Mouse (Mus musculus): Measurements from ENCODE around the gene Kcnk12.

Gene Kcnk12

GRCm38 (mm10) chr17:87797688-87798291 is at the start of gene Kcnk12:
TSS of gene Kcnk12 (minus strand) at chr17:87797994.
- DNase-seq (ENCODE audit: low spot score in 2 of 2), result peak in 1 of 2 experiments; percentile 66

GRCm38 (mm10) chr17:87842156-87842555 is 44.4 kb upstream of the Kcnk12 start:
- no peak for DNase-seq (ENCODE audit: low spot score in 2 of 2)

DNA sequence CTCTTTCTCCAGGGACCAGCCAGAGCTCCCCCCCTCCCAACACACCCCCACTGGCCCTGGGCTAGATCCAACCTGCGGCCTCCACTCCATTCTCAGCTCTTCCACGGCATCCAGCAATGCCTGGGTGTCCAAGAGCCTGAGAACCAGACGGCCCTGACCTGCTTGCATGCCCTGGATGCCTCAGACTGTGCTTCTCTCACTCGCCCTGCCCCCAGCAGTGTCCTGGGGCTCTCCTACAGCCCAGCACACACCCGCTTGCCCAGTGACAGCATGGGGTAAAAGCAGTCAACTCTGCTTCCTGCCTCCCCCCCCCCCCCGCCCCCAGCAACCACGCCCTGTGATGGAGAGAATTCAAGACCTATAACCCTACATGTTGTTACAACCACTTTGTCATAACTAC is 42.3 kb upstream of the Kcnk12 start:
- DNase-seq (ENCODE audit: low spot score in 2 of 2), result no peak

DNA sequence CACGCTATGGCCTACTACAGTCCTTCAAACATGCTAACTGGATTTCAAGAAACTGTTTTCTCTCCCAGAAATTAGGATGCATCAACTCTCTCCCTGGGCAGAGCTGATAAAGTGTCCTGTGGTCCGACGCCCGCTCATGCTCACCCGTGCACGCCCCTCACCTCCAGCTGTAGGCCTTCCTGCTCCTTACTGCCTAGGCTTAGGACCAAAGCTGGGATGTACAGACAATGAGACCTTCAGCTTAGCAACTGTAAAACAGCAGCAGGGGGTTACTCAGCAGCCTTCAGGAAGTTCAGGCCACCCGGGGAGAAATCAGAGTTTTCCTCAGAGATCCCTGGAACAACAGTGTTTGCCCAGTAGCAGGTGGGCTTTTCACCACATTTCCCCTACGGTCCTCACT is 37.1 kb upstream of the Kcnk12 start:
- DNase-seq (ENCODE audit: low spot score in 2 of 2), result no peak

GRCm38 (mm10) chr17:87826909-87827308 is 29.1 kb upstream of the Kcnk12 start:
- DNase-seq (ENCODE audit: low spot score in 2 of 2), result no peak

- DNase-seq (ENCODE audit: low spot score in 2 of 2), result no peak
Measured at GRCm38 (mm10) chr17:87826036-87826560, 28.3 kb upstream of the Kcnk12 start.

- DNase-seq (ENCODE audit: low spot score in 2 of 2), result no peak
Measured at GRCm38 (mm10) chr17:87825454-87826008, 27.7 kb upstream of the Kcnk12 start.

DNA sequence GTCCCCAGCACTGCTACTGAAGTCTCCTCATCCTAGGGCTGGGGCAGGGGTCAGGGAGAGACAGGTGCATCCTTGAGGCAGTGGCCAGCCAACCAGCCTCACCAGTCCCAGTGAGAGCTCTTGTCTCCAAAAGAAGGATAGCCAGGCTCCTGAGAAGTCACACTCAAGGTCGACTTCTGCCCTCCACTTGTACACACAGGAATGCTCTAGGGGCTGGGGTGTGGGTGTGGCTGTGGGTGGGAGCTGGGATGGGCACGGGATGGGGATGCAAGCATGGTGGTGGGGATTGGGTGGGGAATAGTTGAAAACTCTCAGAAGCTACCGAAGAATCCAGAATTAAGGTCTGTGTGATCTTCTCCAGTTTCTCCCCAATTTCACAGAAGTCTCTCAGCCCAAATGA is 25.2 kb upstream of the Kcnk12 start:
- DNase-seq (ENCODE audit: low spot score in 2 of 2), result no peak

DNA sequence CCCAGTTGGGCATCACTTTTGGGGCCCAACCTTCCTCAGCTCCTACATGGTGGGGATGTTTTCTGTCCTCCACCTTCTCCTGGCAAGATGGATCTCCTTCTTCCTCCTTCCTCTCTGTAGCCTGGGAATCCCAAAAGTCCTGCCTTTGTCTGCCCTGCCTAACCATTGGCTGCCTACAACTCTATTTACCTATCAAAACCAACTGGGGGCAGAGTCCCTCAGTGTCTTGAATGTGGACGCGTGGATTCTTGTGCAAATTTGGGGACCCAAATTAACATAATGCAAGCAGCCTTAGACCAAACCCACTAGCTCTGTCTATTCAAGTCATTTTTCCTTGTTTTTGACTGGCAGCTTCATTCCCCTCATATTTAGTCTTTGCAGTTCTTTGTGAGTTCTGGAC is 11.8 kb upstream of the Kcnk12 start:
- no peak for DNase-seq (ENCODE audit: low spot score in 2 of 2)

DNA sequence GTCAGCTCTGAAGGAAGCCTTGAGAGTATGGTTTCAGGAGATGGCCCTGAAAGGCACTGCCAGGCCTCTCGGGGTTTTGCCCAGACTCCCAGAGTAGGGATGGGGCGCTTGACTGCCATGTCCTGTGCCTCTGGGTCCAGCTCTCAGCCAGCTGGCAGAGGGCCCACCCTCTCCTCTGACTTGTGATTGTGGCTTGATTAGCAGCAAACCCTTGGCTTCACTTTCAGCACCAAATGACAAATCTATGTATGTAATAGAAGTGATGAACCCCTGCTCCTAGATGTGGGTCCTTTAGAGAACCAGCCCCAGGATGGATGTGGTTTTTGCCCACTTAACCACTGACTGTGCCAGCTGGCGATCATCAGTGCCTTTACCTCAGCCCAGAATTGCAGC is 2.1 kb upstream of the Kcnk12 start:
- DNase-seq (ENCODE audit: low spot score in 2 of 2), result no peak

DNA sequence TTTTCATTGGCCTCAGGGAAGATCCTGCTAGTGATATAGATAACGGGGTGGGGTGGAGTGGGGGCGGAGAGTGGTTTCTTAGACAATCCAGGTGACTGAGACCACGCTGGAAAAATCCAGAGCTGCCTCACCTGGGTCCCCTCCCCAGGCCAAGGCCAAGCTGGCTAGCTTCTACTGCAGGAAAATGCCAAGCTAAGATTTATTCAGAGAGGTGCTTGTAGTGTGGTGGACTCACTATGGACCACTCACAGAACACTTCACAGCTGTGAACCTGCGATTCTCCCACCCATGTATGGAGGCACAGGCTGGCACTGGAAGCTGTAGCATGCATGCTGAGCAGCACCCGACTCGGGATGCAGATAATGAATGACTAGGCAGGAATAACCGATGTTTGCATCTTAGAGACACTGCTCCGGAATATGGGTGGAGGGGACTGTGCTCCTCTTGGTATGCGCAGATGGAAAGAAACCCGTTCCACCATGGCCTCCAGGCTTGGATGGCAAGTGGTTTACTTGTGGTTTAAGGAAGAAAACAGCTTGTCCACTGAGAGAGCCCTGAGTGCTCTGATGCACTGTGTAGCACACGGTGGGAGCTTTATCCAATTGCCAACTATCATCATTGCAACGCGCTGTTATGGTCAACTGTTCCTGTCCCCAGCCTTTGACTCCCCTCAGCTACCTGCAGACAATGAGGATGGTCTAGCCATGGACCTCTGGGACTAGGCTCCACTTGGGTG is 1.6 kb upstream of the Kcnk12 start:
- DNase-seq (ENCODE audit: low spot score in 2 of 2), result no peak

- peak in 1 of 2 experiments; percentile 42 for DNase-seq (ENCODE audit: low spot score in 2 of 2)
Measured at GRCm38 (mm10) chr17:87798423-87798941, 688 bp upstream of the Kcnk12 start.

DNA sequence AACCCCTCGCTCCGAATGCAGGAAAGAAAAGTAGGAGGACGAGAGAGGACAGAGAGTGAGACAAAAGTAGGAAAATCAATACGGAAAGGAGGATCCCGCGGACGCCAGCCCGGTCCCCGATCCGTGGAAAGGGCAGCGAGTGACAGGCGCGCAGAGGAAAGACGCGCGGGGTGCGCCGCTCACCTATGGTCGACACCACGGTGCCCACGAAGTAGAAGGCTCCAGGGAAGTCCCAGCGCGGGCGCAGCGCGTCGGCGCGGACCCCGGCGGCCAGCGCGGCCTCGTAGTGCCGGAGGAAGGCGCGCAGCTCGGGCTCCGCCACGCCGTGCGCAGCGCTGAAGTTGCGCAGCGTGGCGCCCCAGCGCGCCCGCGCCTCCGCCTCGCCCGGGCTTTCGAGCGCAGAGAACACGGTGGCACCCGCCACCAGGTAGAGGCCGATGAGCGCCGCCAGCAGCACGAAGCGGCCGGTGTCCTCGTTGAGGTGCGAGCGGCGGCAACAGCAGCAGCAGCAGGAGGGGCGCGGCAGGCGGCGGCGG is 845 bp downstream of the Kcnk12 start:
- DNase-seq (ENCODE audit: low spot score in 2 of 2), result no peak

DNA sequence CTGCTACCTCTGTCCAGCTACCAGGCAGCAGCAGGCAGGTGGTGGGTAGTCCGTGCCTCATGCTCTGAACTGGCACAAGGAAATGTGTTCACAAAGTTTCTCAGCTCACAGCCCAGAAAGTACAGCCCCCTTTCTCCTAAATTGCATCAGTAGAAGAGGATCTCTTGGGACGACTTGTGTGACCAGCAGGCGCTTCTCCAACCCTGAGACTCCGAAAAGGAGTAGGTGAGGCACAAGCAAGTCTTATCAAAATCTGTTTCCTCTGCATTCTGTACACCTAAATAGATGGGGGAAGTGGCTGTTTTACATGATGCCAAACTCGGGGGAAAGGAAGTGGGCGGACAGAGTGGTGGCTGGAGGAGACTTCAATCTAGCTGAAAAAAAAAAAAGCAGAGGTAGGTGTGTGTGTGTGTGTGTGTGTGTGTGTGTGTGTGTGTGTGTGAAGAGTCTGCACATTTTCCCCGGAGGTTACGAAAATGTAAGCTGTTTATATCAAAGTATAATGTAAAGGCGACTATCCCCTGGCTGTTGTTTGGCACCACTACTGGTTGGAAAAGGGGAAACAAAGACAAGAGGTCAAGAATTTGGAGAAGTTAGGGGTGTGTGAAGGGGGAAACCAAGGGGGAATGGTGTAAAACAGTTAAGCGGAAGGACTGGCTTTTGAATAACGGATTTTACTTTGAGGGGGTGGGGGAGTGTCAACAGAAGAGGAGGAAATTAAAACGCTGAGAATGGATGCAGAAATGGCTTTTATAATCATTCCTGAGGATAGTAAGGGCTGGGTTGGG is 1.7 kb downstream of the Kcnk12 start:
- DNase-seq (ENCODE audit: low spot score in 2 of 2), result no peak

DNA sequence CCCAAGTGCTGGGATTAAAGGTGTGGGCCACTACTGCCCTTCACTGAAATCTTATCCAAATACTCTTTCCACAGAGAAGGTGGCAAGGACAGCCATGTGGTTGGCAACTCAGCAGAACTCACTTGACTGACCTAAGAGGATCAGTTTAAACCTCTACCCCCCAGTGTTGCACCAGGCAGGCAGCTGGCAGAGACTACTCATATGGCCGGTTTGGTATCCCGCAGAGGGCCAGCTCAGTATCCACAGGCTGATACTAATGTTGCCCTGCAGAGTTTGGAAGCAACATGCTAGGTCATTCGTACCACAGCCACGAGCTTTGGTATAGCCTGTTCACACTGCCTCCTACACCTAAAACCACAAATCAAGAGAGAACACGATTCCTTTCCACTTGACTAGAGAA is 3.0 kb downstream of the Kcnk12 start:
- no peak for DNase-seq (ENCODE audit: low spot score in 2 of 2)

- no peak for DNase-seq (ENCODE audit: low spot score in 2 of 2)
Measured at GRCm38 (mm10) chr17:87793331-87793730, 4.5 kb downstream of the Kcnk12 start.

- no peak for DNase-seq (ENCODE audit: low spot score in 2 of 2)
Measured at GRCm38 (mm10) chr17:87792623-87793315, 5.0 kb downstream of the Kcnk12 start.

DNA sequence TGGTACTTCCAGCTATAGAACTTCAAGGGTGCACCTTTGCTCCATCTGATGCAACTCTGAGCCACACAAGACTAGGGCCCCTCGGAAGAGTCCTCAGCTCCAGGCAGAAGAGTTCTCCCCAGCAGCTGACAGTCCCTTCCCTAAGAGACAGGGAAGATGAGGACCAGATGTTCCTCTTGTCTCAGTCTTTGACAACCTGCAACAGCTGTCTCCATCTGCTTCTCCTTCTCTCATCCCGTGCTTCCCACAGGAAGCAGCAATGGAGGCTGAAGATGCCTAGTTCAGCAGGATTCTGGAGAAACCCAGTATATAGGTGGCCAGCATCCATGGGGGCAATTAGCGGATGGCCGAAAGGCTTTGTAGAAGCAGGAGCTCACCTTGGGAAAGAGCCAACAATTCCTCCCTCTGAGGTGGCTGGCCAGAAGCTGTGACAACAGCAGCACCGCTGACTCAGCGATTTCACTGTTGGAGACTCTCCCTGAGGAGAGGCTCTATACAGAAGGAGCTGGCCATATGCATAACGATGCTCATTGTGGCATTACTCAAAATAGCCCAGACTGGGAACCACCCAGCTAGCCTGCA is 6.2 kb downstream of the Kcnk12 start:
- DNase-seq (ENCODE audit: low spot score in 2 of 2), result no peak

DNA sequence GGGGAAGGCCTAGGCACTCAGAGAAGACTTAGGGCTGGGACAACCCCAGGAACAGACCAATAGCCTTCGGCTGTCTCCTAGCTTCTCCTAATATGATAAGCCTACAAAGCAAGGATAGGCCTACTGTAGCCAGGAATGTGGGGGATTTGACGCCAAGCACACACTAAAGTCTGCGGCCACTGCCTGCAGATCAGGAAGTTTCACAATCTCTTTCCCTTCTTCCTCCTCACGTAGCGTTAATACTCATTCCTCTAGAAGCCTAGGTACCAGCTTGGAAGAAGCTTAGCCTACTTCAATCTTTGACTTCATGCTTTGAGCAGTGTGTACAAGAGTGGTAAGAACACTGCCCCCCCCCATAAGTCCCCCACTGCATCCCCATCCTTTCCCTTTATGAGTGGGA is 7.1 kb downstream of the Kcnk12 start:
- DNase-seq (ENCODE audit: low spot score in 2 of 2), result no peak

GRCm38 (mm10) chr17:87788216-87788615 is 9.6 kb downstream of the Kcnk12 start:
- no peak for DNase-seq (ENCODE audit: low spot score in 2 of 2)

GRCm38 (mm10) chr17:87787711-87788110 is 10.1 kb downstream of the Kcnk12 start:
- peak in 1 of 2 experiments; percentile 3 for DNase-seq (ENCODE audit: low spot score in 2 of 2)
